In genomic region chr9:62470398-62470797, GRCm38 (mm10) we compare ENCODE assay signal across 8 mouse cellular contexts.
DNase-seq lines count a peak whose midpoint lies in the region; ATAC-seq lines count a peak whose summit lies in the region.

No protein-coding gene starts in this region.

- no peaks in the 10 kb centered on the region for H3K9me3 ChIP-seq in hindbrain, embryonic 15.5 days
- no peaks in the 10 kb centered on the region for H3K9me3 ChIP-seq in midbrain, embryonic 10.5 days (replicated peaks)

- 22% methylated on average over 1 of the region's 1 CpGs for WGBS in hindbrain, embryonic 15.5 days
- WGBS in midbrain, embryonic 10.5 days = 30% methylated on average over 1 of the region's 1 CpGs

- no peak overlapping the region for H3K4me3 ChIP-seq in hindbrain, embryonic 15.5 days
- H3K4me3 ChIP-seq in midbrain, embryonic 10.5 days = no peak overlapping the region

- no peaks in the 10 kb centered on the region for H3K27me3 ChIP-seq in hindbrain, embryonic 15.5 days
- H3K27me3 ChIP-seq in midbrain, embryonic 10.5 days (ENCODE audit: low read depth, poor library complexity, severe bottlenecking) = no peaks in the 10 kb centered on the region

- H3K27ac ChIP-seq in hindbrain, embryonic 15.5 days (replicated peaks) = no peak overlapping the region
- H3K27ac ChIP-seq in midbrain, embryonic 10.5 days (replicated peaks) = 0 out of 2 replicates have a peak overlapping the region, but pooled peaks have one; percentile 72

- ATAC-seq in hindbrain, embryonic 15.5 days (ENCODE audit: low FRiP score, low read depth) = peak; percentile 46; the same call in 1 of the 2 replicates
- no peak; the same call in 1 of the 2 replicates for ATAC-seq in monocyte, adult 5-6 weeks (replicated peaks; ENCODE audit: insufficient number of reproducible peaks, low FRiP score, low TSS enrichment, poor library complexity, severe bottlenecking)

- no peaks in the 10 kb centered on the region for H3K36me3 ChIP-seq in hindbrain, embryonic 15.5 days
- H3K36me3 ChIP-seq in midbrain, embryonic 10.5 days = no peaks in the 10 kb centered on the region

- no peak overlapping the region for H3K4me2 ChIP-seq in hindbrain, embryonic 15.5 days

- H3K9ac ChIP-seq in hindbrain, embryonic 15.5 days = no peak overlapping the region

- peak; percentile 89 for DNase-seq in R1 (ENCODE audit: low read depth, low spot score)
- peak; percentile 95 to 96 for DNase-seq in cerebellum, postnatal 10 days
- DNase-seq in frontal cortex, postnatal 25 days (ENCODE audit: low spot score in 2 of 2) = peak; percentile 67 to 77
- peak; percentile 75 to 78 for DNase-seq in layer of hippocampus, postnatal 36 days
- peak; percentile 74 for DNase-seq in midbrain, embryonic 10.5 days (ENCODE audit: low spot score)
- DNase-seq in right cerebral cortex, postnatal 4 days = peak; percentile 71

- H3K4me1 ChIP-seq in hindbrain, embryonic 15.5 days (replicated peaks) = peaks cover 34% of the 10 kb centered on the region
- peaks cover 42% of the 10 kb centered on the region for H3K4me1 ChIP-seq in midbrain, embryonic 10.5 days
